Mouse (Mus musculus) CH12.LX (cell line): ENCODE results near the gene Terf2.

Experiments
- CHD1 ChIP-seq: IDR thresholded peaks from 2 replicates; pipeline ENCODE4 v1.6.1; 2012; ENCODE audit warnings: low read depth, low read length, improper control_type of control experiment, inconsistent platforms
- CHD2 ChIP-seq: IDR thresholded peaks from 2 replicates; pipeline ENCODE4 v1.6.1; 2011; ENCODE audit warnings: low read length, improper control_type of control experiment
- POLR2A ChIP-seq: IDR thresholded peaks from 2 replicates; pipeline ENCODE4 v1.6.1; 2011; ENCODE audit warnings: low read depth, mild to moderate bottlenecking, improper control_type of control experiment, low read length
- SMC3 ChIP-seq: IDR thresholded peaks from 2 replicates; pipeline ENCODE4 v1.6.1; 2011; ENCODE audit warnings: low read depth, low read length, improper control_type of control experiment
- USF2 ChIP-seq: conservative IDR thresholded peaks from 2 replicates; pipeline ENCODE4 v1.6.1; 2011; ENCODE audit warnings: low read depth, low read length, improper control_type of control experiment
- ZNF384 ChIP-seq: IDR thresholded peaks from 2 replicates; pipeline ENCODE4 v1.6.1; 2012; ENCODE audit warnings: low read depth, low read length, improper control_type of control experiment, inconsistent platforms

DNA sequence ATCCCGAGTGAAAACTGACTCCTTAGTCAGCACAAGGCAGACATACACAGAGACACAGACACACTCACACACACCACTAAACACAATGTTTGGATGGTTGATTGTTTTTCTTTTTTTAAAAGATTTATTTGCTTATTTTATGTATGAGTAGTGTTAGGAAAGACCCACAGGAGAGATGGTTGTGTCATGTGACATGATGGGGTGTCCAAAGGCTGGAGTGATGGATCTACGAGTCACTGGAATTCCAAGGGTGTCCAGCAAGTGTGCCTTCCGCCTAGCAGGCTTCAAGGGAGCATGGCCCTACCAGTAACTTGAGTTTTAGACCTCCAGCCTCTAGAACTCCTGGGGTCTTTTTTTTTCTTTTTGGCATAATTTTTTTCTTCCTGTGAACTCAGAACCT is 67.0 kb downstream of the Terf2 start:
- TF ChIP-seq USF2 (no peak), CHD1 (no peak), CHD2 (no peak), ZNF384 (no peak), POLR2A (no peak), SMC3 (no peak)
